Mouse (Mus musculus): ENCODE data around the gene Hic1.
"Not testable (repeated sequence)": the region's sequence is repeated elsewhere in the genome, so short reads cannot be mapped to it uniquely, and the experiment has no call there.

Hic1 gene

GRCm38 (mm10) chr11:75192336-75193214 lies 23.3 kb upstream of the Hic1 start:
- DNase-seq: peak; percentile 98

- DNase-seq: peak; percentile 92
Measured at GRCm38 (mm10) chr11:75191841-75192240, 22.5 kb upstream of the Hic1 start.

GRCm38 (mm10) chr11:75190905-75191441 lies 21.7 kb upstream of the Hic1 start, which contains the start of gene Dph1:
TSS of gene Dph1 (minus strand) at chr11:75191241.
- DNase-seq: peak; percentile 91

GRCm38 (mm10) chr11:75190371-75190724 lies 21.0 kb upstream of the Hic1 start:
- DNase-seq: peak; percentile 97

- DNase-seq: peak; percentile 90
Measured at GRCm38 (mm10) chr11:75189713-75190370, 20.5 kb upstream of the Hic1 start.

- DNase-seq: no peak
Measured at GRCm38 (mm10) chr11:75184986-75185385, 15.7 kb upstream of the Hic1 start.

GRCm38 (mm10) chr11:75184573-75184972 lies 15.3 kb upstream of the Hic1 start:
- DNase-seq: no peak

- DNase-seq: no peak
Measured at GRCm38 (mm10) chr11:75183917-75184570, 14.7 kb upstream of the Hic1 start.

- peak; percentile 98 for DNase-seq
Measured at GRCm38 (mm10) chr11:75178672-75179208, 9.4 kb upstream of the Hic1 start, which contains the start of gene Ovca2. TSS of gene Ovca2 (minus strand) at chr11:75178835.

- DNase-seq: peak; percentile 93
Measured at GRCm38 (mm10) chr11:75178011-75178410, 8.7 kb upstream of the Hic1 start.

- DNase-seq: not testable (repeated sequence)
Measured at GRCm38 (mm10) chr11:75174574-75174973, 5.3 kb upstream of the Hic1 start.

GRCm38 (mm10) chr11:75173799-75174165 lies 4.5 kb upstream of the Hic1 start:
- DNase-seq: no peak

GRCm38 (mm10) chr11:75173095-75173798 lies 3.9 kb upstream of the Hic1 start:
- peak; percentile 98 for DNase-seq

GRCm38 (mm10) chr11:75172151-75173094 lies 3.1 kb upstream of the Hic1 start:
- peak; percentile 95 for DNase-seq

- peak; percentile 94 for DNase-seq
Measured at GRCm38 (mm10) chr11:75171186-75171865, 2.0 kb upstream of the Hic1 start.

- peak; percentile 99 for DNase-seq
Measured at GRCm38 (mm10) chr11:75170136-75170751, 925 bp upstream of the Hic1 start.

GRCm38 (mm10) chr11:75168590-75169361 lies 543 bp downstream of the Hic1 start:
- DNase-seq: peak; percentile 99

GRCm38 (mm10) chr11:75167643-75168589 lies 1.4 kb downstream of the Hic1 start:
- DNase-seq: peak; percentile 98
